Mouse (Mus musculus): Measurements from ENCODE around the gene Ryr2.

DNA sequence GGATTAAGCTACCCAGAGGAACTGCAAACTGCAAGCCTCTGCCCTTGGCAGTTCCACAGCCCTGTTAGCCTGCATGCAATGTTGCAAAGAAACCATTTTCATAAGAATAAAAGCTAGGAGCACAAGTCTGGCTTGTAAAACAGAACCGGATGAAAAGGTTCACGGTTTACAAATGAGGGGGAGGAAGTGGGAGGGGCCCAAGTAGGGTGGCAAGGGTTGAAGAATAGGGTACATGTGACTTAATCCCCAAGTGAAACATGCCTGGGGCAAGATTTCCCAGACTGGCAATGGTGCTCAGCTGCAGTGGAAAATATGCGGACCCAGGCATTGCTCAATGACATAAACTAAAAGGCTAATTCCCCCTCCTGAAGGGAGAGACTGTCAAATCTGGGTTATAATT lies 34.6 kb downstream of the Ryr2 start:
- TF ChIP-seq CTCF (IDR thresholded peaks at IDR 0.05; ENCODE audit: control insufficient read depth, insufficient read depth, insufficient replicate concordance, low read depth, low read length), result no peak
- TF ChIP-seq POLR2A (IDR thresholded peaks at IDR 0.05; ENCODE audit: control insufficient read depth, low read depth, low read length), result no peak
